ENCODE assay signal across 8 mouse cellular contexts in the genomic region with DNA sequence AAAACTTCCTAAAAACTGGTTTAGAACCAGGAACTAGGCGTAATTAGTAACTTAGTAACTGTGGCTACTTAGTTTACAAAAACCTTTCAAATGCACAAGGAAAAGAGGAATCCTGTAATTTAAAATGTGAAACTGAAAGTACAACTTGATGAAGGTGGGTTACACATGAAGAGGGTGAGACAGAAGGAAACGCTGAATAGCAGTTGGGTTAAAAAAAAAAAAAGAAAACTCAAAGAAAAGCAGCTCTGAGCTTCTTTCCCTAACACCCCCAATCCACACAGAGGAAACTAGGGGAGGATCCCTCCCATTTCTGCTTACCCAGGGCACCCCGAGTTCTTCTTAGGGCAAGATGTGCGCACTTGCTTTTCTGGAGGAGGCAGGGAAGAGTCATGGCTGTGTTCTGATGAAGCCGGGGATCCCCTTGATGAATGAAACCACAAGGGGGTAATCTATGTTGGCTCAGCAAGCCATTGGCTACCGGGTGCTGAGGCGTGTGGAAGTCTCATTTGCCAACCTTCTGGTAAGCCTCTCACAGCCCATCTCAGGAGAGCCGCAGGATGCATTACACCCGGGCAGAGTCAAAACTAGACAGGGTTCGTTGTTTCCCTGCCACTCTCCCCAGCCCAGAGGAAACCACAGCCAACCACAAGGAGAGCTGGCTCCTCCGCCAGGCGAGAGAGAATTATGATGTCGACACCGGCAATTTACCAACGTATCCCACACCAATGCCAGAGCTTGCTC.
A peak's percentile ranks its signal among the peaks of the same experiment; 100 is the strongest.
DNase-seq lines count a peak whose midpoint lies in the region; ATAC-seq and TF ChIP-seq lines count a peak whose summit lies in the region.

No protein-coding gene starts in this region.

- peaks cover 85% of the 10 kb centered on the region for H3K79me2 ChIP-seq in macrophage (ENCODE audit: inconsistent target)

- no peaks in the 10 kb centered on the region for H3K9me3 ChIP-seq in stomach, embryonic 15.5 days
- no peaks in the 10 kb centered on the region for H3K9me3 ChIP-seq in stomach, postnatal 0 days (ENCODE audit: control insufficient read depth, low read length)
- no peaks in the 10 kb centered on the region for H3K9me3 ChIP-seq in embryonic facial prominence, embryonic 15.5 days (replicated peaks)
- no peaks in the 10 kb centered on the region for H3K9me3 ChIP-seq in forebrain, embryonic 11.5 days (ENCODE audit: control insufficient read depth, low read length)
- H3K9me3 ChIP-seq in heart, embryonic 12.5 days (replicated peaks) = no peaks in the 10 kb centered on the region
- no peaks in the 10 kb centered on the region for H3K9me3 ChIP-seq in kidney, embryonic 16.5 days (ENCODE audit: low read length)

- H3K36me3 ChIP-seq in stomach, embryonic 15.5 days = no peaks in the 10 kb centered on the region
- no peaks in the 10 kb centered on the region for H3K36me3 ChIP-seq in stomach, postnatal 0 days (ENCODE audit: control insufficient read depth, insufficient read depth, low read length)
- no peaks in the 10 kb centered on the region for H3K36me3 ChIP-seq in embryonic facial prominence, embryonic 15.5 days
- 0 out of 2 replicates have a peak, but pooled peaks cover 7% of the 10 kb centered on the region for H3K36me3 ChIP-seq in macrophage (ENCODE audit: inconsistent target)
- no peaks in the 10 kb centered on the region for H3K36me3 ChIP-seq in forebrain, embryonic 11.5 days (ENCODE audit: control insufficient read depth, insufficient read depth, low read length)
- no peaks in the 10 kb centered on the region for H3K36me3 ChIP-seq in heart, embryonic 12.5 days
- H3K36me3 ChIP-seq in kidney, embryonic 16.5 days (ENCODE audit: insufficient read depth, low read length) = no peaks in the 10 kb centered on the region

- no peaks in the 10 kb centered on the region for H3K27me3 ChIP-seq in stomach, embryonic 15.5 days (replicated peaks)
- H3K27me3 ChIP-seq in stomach, postnatal 0 days (ENCODE audit: control insufficient read depth, insufficient read depth, low read length) = no peaks in the 10 kb centered on the region
- no peaks in the 10 kb centered on the region for H3K27me3 ChIP-seq in embryonic facial prominence, embryonic 15.5 days
- H3K27me3 ChIP-seq in forebrain, embryonic 11.5 days (ENCODE audit: control insufficient read depth, insufficient read depth, low read length) = no peaks in the 10 kb centered on the region
- no peaks in the 10 kb centered on the region for H3K27me3 ChIP-seq in heart, embryonic 12.5 days (replicated peaks)
- no peaks in the 10 kb centered on the region for H3K27me3 ChIP-seq in kidney, embryonic 16.5 days (ENCODE audit: insufficient read depth, low read length)

- no peaks in the 10 kb centered on the region; the same call in 1 of the 2 replicates for H3K4me1 ChIP-seq in stomach, embryonic 15.5 days
- H3K4me1 ChIP-seq in stomach, postnatal 0 days (replicated peaks; ENCODE audit: control insufficient read depth, insufficient read depth) = no peaks in the 10 kb centered on the region
- H3K4me1 ChIP-seq in embryonic facial prominence, embryonic 15.5 days = peaks cover 6% of the 10 kb centered on the region; the same call in 1 of the 2 replicates
- 0 out of 2 replicates have a peak, but pooled peaks cover 1% of the 10 kb centered on the region for H3K4me1 ChIP-seq in forebrain, embryonic 11.5 days (replicated peaks; ENCODE audit: control insufficient read depth, insufficient read depth, low read length)
- peaks cover 14% of the 10 kb centered on the region for H3K4me1 ChIP-seq in heart, embryonic 12.5 days (replicated peaks)
- peaks cover 7% of the 10 kb centered on the region; the same call in 1 of the 2 replicates for H3K4me1 ChIP-seq in kidney, embryonic 16.5 days (ENCODE audit: insufficient read depth, low read length)

- H3K4me3 ChIP-seq in stomach, embryonic 15.5 days (replicated peaks) = 0 out of 2 replicates have a peak overlapping the region, but pooled peaks have one; percentile 12
- H3K4me3 ChIP-seq in stomach, postnatal 0 days (ENCODE audit: low read depth, low read length) = no peak overlapping the region
- peak overlapping the region; percentile 18 for H3K4me3 ChIP-seq in embryonic facial prominence, embryonic 15.5 days (replicated peaks)
- H3K4me3 ChIP-seq in macrophage (ENCODE audit: inconsistent target) = peak overlapping the region; percentile 63
- no peak overlapping the region for H3K4me3 ChIP-seq in forebrain, embryonic 11.5 days (ENCODE audit: low read depth, low read length)
- no peak overlapping the region for H3K4me3 ChIP-seq in heart, embryonic 12.5 days
- H3K4me3 ChIP-seq in kidney, embryonic 16.5 days (ENCODE audit: low read length) = no peak overlapping the region

- H3K9ac ChIP-seq in stomach, embryonic 15.5 days = no peak overlapping the region
- no peak overlapping the region for H3K9ac ChIP-seq in stomach, postnatal 0 days (ENCODE audit: low read length)
- no peak overlapping the region for H3K9ac ChIP-seq in embryonic facial prominence, embryonic 15.5 days
- no peak overlapping the region for H3K9ac ChIP-seq in forebrain, embryonic 11.5 days (ENCODE audit: low read length)
- H3K9ac ChIP-seq in heart, embryonic 12.5 days = no peak overlapping the region
- no peak overlapping the region for H3K9ac ChIP-seq in kidney, embryonic 16.5 days (replicated peaks; ENCODE audit: low read length)

- peak overlapping the region; percentile 4; the same call in 1 of the 2 replicates for H3K4me2 ChIP-seq in stomach, embryonic 15.5 days
- no peak overlapping the region for H3K4me2 ChIP-seq in stomach, postnatal 0 days (replicated peaks; ENCODE audit: low read depth)
- peak overlapping the region; percentile 33 for H3K4me2 ChIP-seq in embryonic facial prominence, embryonic 15.5 days (replicated peaks)
- no peak overlapping the region for H3K4me2 ChIP-seq in forebrain, embryonic 11.5 days (ENCODE audit: low read depth, low read length, severe bottlenecking)
- H3K4me2 ChIP-seq in heart, embryonic 12.5 days = no peak overlapping the region
- no peak overlapping the region for H3K4me2 ChIP-seq in kidney, embryonic 16.5 days (replicated peaks; ENCODE audit: low read depth, low read length)

- no peak for DNase-seq in stomach, postnatal 0 days (ENCODE audit: low spot score)
- DNase-seq in ovary, adult 18-20 months (ENCODE audit: low spot score) = no peak
- no peak for DNase-seq in forebrain, embryonic 11.5 days (ENCODE audit: low spot score)

- TF ChIP-seq EP300 in stomach, postnatal 0 days (optimal IDR thresholded peaks at IDR 0.05) = no peak

- no peak for TF ChIP-seq CTCF in stomach, postnatal 0 days (IDR thresholded peaks at IDR 0.05; ENCODE audit: low read depth)

- H3K27ac ChIP-seq in stomach, embryonic 15.5 days = no peak overlapping the region
- no peak overlapping the region for H3K27ac ChIP-seq in stomach, postnatal 0 days (replicated peaks)
- peak overlapping the region; percentile 76 for H3K27ac ChIP-seq in embryonic facial prominence, embryonic 15.5 days (replicated peaks)
- peak overlapping the region; percentile 98 for H3K27ac ChIP-seq in macrophage
- no peak overlapping the region for H3K27ac ChIP-seq in forebrain, embryonic 11.5 days (ENCODE audit: low read depth, low read length)
- H3K27ac ChIP-seq in heart, embryonic 12.5 days (ENCODE audit: poor library complexity, severe bottlenecking) = no peak overlapping the region
- no peak overlapping the region for H3K27ac ChIP-seq in kidney, embryonic 16.5 days (ENCODE audit: low read length)

- no peak for ATAC-seq in stomach, embryonic 15.5 days (ENCODE audit: insufficient read depth, low FRiP score, low read depth)
- ATAC-seq in stomach, postnatal 0 days (ENCODE audit: low FRiP score, low TSS enrichment) = no peak
- peak; percentile 74 for ATAC-seq in embryonic facial prominence, embryonic 15.5 days (ENCODE audit: insufficient number of reproducible peaks, low FRiP score, low TSS enrichment, low read depth)
- ATAC-seq in forebrain, embryonic 11.5 days (replicated peaks; ENCODE audit: low FRiP score) = no peak
- ATAC-seq in heart, embryonic 12.5 days (ENCODE audit: insufficient number of reproducible peaks, low FRiP score) = no peak
- no peak for ATAC-seq in kidney, embryonic 16.5 days (ENCODE audit: low FRiP score, low TSS enrichment)

- WGBS in stomach, embryonic 15.5 days = 78% methylated on average over 15 of the region's 15 CpGs
- WGBS in stomach, postnatal 0 days = 76% methylated on average over 15 of the region's 15 CpGs
- WGBS in embryonic facial prominence, embryonic 15.5 days = 64% methylated on average over 15 of the region's 15 CpGs
- 0% methylated on average over 15 of the region's 15 CpGs for WGBS in macrophage (ENCODE audit: missing documents)
- 92% methylated on average over 15 of the region's 15 CpGs for WGBS in forebrain, embryonic 11.5 days
- WGBS in heart, embryonic 12.5 days = 75% methylated on average over 15 of the region's 15 CpGs
- 82% methylated on average over 15 of the region's 15 CpGs for WGBS in kidney, embryonic 16.5 days

Comparison
In these comparisons a context has a peak if more than half of its experiments do, and no peak if none do; other contexts are left out.
1. H3K4me2 ChIP-seq: peak in stomach, embryonic 15.5 days (single experiment) and embryonic facial prominence, embryonic 15.5 days (single experiment); none in stomach, postnatal 0 days (single experiment), forebrain, embryonic 11.5 days (single experiment), heart, embryonic 12.5 days (single experiment) and kidney, embryonic 16.5 days (single experiment).
2. H3K4me3 ChIP-seq: peak in stomach, embryonic 15.5 days (single experiment), embryonic facial prominence, embryonic 15.5 days (single experiment) and macrophage (single experiment); none in stomach, postnatal 0 days (single experiment), forebrain, embryonic 11.5 days (single experiment), heart, embryonic 12.5 days (single experiment) and kidney, embryonic 16.5 days (single experiment).
3. H3K27ac ChIP-seq: peak in embryonic facial prominence, embryonic 15.5 days (single experiment) and macrophage (single experiment); none in stomach, embryonic 15.5 days (single experiment), stomach, postnatal 0 days (single experiment), forebrain, embryonic 11.5 days (single experiment), heart, embryonic 12.5 days (single experiment) and kidney, embryonic 16.5 days (single experiment).